Mouse (Mus musculus) right cerebral cortex, postnatal 4 days (tissue): ENCODE results near the gene Wdfy2.
A peak's percentile ranks its signal among the peaks of the same experiment; 100 is the strongest.
"Not testable (repeated sequence)": the region's sequence is repeated elsewhere in the genome, so short reads cannot be mapped to it uniquely, and the experiment has no call there.

Experiments used
- DNase-seq: peaks from one replicate; pipeline ENCODE4 v3.0.0-alpha.2; 2022

Wdfy2 gene

DNA sequence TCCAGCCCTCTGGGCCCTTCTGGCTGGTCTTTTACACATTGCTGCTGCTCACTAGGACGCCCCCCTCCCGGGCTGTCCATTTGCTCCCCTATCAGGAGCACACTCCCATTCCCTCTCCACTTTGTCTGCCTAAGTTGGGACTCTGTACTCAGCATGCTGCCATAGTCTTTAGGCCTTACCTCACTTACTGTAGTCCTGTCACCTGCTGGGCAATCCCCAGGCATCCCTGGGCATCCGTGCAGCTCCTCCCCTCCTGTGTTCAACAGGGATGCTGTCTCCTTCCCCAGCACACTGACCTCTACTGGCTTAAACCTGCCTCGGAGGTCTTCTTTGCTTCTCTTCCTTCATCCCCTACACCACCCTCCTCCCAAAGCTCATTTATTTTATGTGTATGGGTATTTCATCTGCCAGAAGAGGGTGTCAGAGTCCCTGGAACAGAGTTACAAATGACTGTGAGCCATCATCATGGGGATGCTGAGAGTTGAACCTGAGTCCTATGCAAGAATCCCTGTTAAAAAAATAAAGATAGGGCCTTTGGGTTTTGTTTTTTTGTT, 44.7 kb downstream of the Wdfy2 start:
- no peak for DNase-seq

DNA sequence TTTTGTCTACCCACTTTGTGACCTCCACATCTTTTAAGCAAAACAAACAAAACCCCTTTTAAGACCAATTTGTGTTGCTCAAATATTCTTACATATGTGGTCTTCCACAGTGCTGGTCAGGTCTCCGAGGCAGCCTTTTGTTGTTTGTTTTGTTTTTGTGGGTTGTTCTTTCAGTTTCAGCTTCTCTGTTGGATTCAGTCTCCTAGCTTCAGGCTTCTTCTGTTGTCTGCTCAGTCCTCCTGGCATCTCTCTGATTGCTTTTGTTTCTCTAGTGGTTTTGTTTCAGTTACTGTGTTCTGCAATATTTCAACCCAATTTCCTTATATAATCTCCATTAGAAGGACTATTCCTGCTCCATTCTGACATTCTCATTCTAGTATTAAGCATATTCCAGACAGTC, 46.1 kb downstream of the Wdfy2 start:
- DNase-seq, result no peak

DNA sequence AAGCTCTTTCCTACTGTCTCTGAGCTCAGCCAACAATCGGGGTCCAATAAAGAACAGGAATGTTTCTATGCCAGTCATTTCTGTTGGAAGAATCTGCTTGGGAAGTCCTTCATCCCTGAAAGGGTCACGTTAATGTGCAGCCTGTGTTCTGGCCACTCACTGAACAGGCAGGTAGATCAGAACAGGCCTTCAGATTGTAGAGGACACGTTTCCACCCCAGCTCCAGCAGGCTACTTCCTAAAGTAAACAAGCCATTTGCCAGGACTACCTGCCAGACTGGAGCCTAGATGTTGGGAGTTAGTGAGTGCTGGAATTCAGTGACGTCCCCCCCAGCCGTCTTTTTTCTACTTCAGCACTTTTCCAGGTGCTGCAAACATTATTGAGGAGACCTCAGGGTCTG, 46.7 kb downstream of the Wdfy2 start:
- no peak for DNase-seq

DNA sequence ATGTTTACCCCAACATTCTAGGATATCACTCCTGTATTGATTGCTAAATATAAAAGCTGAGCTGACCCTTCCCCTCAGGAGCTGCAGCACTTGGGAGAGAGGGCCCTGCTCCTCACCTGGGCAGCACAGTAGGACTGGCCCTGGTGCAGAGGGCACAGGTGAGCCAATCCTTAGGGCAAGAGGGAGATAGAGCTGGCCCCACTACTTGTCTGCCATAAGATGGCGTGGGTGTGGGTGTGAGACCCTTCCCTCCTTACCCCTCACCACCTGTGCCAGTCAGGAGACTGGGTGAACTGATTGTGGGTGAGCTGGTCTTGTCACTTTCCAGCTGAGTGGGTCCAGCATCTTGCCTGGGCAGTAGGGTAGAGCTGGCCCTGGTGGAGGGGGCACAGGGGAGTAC, 47.2 kb downstream of the Wdfy2 start:
- no peak for DNase-seq

DNA sequence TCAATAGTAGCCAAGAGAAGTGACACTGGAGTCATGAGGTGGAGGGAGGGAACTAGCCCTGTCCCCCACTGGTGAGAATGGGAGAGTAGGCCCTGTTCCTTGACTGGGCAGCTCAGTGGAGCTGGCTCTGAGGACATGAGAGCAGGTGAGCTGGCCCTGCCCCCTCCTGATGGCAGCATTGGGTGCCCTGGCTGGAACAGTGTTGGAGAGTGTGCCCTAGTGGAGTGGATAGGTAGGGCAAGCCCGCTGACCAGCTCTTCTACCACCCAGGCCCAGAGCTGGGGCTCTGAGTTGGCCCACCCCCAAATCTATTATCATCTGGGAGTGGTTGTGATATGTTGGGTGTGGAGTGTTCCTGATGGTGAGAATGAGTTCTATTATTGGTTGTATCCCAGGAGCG, 47.7 kb downstream of the Wdfy2 start:
- DNase-seq, result no peak

DNA sequence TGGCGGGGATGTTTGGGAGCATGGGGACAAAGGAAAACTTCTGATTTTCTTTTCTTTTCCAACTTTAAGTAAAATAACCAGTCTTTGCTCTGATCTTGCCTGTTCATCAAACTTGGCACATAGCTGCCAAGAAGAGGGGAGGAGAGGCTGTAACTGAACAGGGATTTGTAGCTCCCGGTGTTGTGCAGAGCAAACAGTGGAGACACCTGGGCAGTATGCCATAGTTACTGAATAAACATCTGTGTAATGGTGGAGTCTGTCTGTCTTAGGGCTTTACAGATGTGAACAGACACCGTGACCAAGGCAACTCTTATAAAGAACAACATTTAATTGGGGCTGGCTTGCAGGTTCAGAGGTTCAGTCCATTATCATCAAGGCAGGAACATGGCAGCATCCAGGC, 53.9 kb downstream of the Wdfy2 start:
- no peak for DNase-seq

DNA sequence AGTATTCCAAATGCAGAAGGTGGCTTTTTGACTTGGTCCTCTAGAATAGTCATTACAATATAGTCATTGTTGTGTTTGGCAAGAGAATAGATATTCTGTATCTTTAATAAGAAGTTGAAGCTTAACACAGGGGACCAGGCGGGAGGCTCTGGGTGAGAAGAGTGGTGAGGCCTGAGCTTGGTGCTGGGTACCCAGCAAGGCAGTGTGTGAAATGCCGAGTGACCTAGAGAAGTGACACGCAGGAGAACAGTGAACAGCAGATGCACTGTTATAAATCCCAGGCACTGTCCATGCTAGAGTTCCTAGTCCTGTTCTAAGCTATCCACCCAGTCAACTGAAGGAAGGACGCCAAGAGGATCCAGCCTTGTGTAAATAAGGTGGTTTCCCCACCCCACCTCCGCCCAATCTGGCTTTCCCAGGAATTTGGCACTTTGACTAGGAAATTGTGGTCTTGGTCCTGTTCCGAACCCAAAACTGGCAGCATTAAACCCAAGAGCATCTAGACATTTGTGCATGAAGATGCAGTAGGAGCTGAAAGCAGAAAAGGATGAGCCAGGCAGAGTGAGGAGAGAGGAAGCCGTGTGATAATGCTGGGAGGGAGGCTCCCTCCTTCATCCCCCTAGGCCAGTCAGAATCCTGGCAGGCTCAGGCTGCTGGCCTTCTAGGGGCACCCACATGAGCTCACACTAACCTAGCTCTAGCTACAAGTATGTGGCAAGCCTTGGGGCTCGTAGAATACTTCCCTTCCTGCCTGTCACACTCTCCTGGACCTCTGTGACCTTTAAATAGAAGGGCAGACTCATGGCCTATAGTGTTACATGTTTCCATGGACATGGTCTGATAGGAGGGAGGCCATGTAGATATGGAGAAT, 55.5 kb downstream of the Wdfy2 start:
- DNase-seq, result no peak

DNA sequence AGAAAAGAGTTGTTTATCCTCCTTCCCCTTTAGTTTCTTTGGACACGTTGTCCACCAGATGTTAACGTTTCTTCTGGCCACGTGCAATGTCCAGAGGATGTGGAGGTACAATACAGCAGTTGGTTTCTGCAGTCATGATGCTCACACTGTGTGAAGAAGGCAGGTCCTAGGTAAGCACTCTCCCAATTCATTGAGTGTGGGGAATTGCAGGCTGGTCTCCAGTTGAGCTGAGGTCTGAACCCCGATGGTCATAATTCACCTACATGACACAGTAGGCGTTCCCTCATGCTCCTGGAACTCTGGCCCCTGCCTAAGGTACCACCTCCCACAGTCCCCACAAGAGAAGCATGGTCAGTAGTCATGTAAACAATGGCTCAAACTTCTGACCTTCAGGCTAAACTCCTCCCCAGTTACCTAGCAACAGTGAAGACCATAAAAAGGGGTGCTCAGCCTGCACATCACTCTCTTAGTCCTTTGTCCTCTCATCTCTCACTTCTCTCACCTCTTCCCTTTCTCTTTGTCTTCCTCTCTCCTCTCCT, 56.2 kb downstream of the Wdfy2 start:
- DNase-seq, result not testable (repeated sequence)

DNA sequence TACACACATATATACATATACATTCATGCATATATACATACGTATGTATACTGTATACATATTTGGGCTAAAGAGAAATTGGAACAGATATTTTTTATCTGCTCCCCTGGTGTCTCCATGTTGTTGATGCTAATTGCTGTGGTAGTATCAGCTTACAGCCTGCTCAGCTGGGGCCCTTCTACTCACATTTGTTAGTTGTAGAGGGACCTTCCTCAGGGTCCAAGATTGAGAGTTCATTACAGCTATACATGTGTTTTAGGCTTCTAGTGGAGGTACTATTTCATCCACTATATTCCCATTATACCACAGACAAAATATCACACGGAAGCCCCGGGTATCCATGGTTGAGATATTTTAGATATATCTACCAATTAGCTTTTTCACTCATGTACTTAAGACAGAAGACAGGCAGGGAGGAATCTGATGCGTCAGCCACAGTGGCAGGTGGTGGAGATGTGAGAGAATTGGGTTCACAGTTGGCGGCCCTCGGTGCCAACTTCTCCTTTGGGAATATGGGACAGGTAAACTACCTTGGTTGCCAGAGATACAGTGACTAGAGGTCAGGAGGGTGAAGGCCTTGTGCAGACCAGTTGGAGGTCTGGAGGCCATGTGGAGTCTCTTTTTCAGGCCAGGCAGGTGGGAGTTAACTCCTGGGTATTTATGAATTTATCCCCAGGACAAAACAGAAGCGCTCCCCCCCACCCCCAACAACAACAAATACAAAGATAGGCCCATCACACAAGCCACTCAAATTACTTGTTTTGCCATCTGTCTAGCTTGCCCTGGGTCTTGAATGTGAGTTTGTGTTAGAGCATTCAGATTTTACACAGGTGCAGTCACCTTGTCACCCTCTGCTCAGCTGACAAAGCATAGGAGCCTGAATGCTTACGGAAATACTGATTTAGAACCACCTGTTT, 57.7 kb downstream of the Wdfy2 start:
- no peak for DNase-seq

DNA sequence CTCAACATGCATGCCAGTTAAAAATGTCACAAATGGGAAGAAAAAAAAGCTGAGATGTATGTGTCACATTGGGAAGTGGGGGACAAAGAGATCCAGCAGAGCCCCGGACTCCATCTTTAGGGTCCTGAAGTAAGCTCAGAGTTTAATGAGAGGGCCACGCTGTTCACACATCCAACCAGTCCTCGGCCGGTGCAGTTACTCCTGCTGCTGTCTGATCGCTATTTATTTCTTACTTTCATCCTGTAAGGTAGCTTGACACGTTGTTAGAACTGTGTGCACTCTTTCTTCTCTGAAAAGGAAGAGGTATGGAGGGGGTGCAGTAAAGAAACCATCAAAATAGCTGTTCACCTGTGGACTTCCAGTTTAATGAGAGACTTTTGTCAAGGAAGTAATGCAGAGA, 60.6 kb downstream of the Wdfy2 start:
- DNase-seq, result no peak

DNA sequence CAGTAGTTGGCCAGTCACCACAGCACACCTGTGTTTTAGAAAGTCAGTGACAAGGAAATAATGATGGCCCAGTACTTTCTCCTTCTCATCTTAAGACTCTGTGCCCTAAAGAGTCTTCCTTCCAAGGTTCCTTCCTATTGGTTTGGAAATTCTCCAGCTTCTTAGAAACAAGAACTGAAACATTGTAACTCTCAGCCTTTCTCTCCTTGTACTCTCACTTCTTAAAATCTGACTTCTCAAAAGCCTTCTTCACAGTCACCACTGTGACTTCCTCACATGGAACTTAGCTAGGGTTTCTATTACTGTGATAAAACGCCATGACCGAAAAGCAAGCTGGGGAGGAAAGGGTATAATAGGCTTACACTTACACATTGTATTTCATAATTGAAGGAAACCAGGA, 70.4 kb downstream of the Wdfy2 start:
- DNase-seq, result no peak

DNA sequence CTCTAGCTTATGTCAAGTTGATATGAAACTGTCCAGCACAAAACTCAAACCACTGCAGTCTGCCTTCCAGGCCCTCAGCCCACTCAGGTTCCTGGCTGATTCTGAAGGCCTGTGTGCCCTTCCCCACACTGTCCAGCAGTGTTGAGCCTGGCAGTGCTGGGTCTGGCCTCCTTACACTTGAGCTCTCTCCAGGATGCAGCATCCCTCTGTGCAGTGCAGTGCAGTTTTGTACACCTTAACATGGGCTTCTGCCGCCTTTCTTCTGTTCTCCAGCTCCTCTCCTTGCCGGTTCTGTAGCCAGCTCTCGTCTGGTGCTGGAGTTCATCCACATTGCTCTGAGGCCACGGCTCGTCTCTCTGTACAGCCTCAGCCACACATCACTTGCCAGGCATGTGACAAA, 71.1 kb downstream of the Wdfy2 start:
- no peak for DNase-seq

DNA sequence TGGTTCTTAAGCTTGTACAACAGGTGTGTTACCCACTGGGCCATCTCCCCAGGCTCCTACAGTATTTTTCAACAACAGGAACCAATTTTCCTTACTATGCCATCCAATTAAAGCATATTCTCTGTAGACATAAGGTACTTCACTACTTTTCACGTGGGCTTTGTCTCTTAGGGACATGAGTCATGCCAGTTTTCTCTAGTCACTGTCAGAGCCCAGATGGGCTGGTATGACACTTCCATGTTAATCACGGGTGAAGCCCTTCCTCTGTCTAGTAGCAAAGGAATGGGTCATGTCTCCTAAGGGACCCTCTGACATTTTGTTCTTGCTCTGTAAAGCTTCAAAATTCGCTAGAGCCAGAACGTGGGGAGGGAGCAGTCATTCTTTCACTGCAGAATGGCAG, 73.4 kb downstream of the Wdfy2 start:
- no peak for DNase-seq

DNA sequence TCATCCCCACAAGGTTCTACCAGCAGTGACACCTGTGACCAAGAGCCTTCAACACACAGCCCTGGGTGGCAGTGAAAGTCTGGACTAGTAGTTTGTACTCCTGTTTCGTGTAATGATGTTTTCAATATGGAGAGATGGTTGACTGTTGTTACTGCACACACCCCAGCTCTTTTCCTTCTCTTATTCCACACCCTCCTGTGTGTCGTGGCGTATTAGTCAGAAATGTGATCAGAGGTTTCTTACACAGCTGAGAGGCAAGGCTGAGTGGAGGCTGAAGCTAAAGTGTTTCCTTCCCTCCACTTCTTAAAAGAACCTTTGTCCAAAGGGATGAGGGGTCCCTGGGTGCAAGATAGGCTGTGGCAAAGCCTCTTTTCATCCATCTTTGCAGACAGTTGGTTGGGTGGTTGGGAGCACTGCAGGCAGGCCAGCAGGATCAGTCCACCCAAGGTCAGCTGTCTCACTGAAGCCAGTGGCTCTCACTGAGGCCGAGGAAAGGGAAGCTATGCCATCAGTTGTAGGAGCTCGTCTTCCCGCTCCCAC, 77.7 kb downstream of the Wdfy2 start:
- no peak for DNase-seq

DNA sequence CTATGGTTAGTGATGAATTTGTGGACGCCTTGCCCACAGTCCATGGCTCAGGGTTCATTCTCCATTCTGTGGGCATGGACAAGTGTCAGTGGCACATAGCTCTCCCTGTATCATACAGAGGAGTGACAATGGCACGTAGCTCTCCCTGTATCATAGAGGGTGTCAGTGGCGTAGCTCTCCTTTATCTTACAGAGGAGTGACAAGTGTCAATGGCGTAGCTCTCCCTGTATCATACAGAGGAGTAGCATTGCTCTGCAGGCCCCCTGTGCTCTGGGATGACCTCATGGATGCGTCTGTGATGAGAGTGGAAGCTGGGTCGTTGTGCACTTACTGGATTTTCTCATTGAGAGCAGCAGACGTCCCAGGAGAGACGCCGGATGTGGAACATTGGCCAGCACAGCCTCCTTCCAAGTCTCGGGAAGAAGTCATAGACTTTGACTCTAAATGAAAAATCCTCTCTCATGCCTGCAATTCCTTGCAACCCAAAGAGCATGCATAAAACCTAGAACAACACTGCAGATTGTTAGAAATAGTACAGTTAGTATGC, 79.1 kb downstream of the Wdfy2 start:
- no peak for DNase-seq

DNA sequence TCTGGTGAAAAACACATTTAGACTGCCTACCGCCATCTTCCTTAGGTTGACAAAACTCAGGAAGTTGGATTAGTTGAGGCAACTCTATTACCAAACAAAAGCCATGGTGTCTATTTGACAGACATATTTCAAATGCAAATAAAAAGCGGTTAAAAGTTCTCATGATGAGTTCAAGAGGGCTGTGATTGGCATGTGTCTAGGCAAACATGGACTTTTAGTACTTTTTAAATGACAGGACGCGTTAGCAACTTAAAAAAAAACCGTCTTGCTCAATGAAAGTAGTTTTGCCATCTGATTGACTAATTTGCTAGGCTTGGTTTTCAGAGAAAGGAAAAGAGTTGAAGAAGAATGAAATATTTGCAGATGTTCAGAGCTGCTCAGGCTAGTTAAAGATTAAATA, 83.9 kb downstream of the Wdfy2 start:
- no peak for DNase-seq

DNA sequence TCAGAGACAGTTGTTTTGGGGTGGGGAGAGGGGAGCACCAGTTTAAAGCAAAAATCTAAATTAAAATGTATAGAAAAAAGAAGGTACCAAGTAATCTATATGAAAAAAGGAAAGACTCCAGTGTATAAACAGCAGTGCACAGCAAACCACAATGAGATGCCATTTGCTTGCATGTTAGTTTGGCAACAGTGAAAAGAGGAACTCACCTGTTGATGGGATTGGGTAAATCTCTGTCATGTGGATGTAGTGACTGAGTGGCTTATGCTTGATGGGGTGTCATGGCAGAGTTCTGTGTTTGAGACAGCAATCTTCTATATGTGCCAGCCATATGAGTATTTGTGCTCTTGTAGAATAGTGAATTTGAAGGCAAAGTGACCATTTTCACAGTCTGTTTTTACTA, 85.2 kb downstream of the Wdfy2 start:
- DNase-seq, result no peak

DNA sequence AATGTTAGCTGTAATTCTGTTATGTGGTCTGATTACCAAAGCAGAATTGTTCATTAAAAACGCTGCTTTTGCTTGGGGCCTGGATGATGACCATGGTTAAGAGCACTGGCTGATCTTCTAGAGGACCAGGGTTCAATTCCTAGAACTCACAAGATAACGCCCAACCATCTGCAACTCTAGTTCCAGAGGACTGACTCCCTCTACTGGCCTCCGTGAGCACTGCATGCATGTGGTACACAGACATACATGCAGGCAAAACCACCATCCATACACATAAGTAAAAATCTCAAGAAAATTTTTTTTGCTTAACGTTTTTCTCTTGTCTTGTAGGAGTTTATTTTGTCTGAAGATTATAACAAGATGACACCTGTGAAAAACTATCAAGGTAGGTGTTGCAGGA, 87.3 kb downstream of the Wdfy2 start:
- DNase-seq, result no peak

DNA sequence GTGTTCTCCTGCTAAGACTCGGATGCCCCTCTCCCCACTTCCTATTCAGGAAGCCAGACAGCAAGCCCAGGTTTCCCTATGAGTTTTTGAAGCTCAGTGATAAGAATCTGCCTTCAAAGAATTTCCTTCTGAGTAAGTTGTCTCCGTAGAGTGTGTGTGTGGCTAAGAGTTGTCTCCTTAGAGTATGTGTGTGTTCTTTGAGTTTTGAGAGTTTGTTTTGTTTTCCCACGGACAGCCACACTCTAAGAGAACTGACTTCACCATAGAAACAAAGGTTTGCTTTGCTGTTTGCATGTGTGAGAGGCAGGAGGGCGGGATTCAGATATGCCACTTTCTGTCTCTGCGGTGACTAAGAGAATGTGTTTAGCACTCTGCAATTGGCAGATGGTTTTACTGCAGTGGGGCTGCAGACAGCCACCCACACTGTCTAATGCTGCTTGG, 90.6 kb downstream of the Wdfy2 start:
- DNase-seq, result no peak

DNA sequence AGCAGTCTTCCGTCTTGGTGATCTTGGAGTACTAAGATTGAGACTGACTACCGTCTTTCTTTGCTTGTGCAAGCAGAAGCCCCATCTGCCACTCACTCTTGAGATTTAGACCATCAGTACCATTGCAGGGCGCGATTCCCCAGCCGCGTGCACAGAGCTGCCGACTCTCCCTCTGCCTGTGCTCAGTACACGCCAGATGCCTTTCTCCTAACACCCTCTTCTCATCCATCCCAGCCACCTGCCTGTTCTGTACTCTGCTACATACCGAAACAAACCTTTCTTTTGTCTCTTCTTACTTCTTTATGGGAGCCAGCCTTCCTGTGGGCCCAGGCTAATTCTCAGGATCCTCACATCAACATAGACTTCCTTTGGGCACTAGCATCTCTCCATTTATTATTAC, 97.9 kb downstream of the Wdfy2 start:
- no peak for DNase-seq

DNA sequence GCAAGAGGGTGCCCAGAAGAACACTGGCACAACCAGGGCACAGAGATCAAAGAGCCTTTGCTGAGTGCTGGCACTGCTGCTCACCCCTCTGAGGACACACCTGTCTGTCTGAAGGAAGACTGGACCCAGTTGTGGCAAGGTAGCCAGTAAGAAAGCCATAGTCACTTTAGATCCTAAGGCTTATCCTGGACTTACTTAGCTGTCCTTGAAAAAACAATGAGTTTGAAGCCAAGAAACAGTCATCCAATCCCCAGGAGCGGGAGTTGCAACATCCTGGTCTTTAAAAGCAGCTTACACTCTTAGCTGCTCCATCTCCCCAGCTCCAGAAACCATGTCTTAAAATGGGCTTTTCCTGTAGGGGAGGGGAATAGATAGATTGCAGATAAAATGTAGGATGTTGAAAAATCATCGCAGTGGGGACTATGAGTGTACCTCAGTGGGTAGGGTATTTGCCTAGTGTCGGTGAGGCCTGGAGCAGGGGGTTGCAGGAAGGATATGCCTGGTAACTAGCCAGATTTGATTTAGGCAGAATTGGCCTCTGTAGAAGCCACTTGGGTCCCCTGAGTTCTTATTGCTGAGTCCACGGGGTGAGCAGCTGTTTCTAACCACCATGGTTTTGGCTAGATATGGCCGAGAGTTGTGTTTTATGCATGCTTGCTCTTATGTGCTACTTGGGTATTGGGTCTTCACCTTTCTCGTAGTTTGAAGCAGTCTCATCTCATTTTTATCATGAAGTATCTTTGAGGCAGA, 99.3 kb downstream of the Wdfy2 start:
- DNase-seq, result no peak

DNA sequence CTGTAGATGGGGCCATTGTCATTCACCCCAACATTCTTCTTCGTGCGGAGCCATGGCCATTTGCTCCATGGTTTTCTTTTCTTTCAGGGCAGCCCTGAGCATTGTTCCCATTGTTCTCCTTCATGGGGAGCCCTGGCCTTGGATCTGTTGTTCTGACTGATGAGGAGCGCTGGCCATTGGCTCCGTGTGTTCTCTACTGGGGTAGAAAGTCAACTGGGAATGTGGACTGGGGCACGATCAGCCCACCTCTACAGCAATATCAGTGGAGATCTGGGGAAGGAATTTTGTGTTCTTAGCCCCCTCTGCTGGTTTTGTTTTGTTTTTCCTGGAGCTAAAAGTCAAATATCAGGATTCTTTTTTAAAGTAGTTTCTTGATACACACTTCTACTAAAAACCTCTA, 100.2 kb downstream of the Wdfy2 start:
- DNase-seq, result peak; percentile 13
